Mouse (Mus musculus) hindbrain, embryonic 15.5 days (tissue): Measurements from ENCODE around the gene Wbp2. TPM values are rescaled to one million over a fixed set of nuclear protein-coding genes. Genes with fewer than 3 reads are reported as not detected.
"Not testable (repeated sequence)": the region's sequence is repeated elsewhere in the genome, so short reads cannot be mapped to it uniquely, and the experiment has no call there.

Experiments
- ATAC-seq: fragments of 200-750 bp; cut with Nextera tagmentation; 2 replicates; pipeline ENCODE4 v1.8.0; 2017; ENCODE audit warnings: low read depth, moderate number of reproducible peaks, moderate TSS enrichment; ENCODE audit not compliant: low FRiP score
- H3K27ac ChIP-seq: fragments of 300-500 bp; sonication (generic); replicated peaks from 2 replicates; pipeline ENCODE4 v1.5.1; 2015; ENCODE audit warnings: mild to moderate bottlenecking, inconsistent platforms
- H3K27me3 ChIP-seq: fragments of 300-500 bp; sonication (generic); 2 replicates; pipeline ENCODE4 v1.6.1; 2015; ENCODE audit warnings: control low read depth, inconsistent platforms
- H3K36me3 ChIP-seq: fragments of 300-500 bp; sonication (generic); 2 replicates; pipeline ENCODE4 v1.6.1; 2015; ENCODE audit warnings: control low read depth, inconsistent platforms
- H3K4me1 ChIP-seq: fragments of 300-500 bp; sonication (generic); replicated peaks from 2 replicates; pipeline ENCODE4 v1.6.1; 2015; ENCODE audit warnings: control low read depth, inconsistent platforms
- H3K4me2 ChIP-seq: fragments of 300-500 bp; sonication (generic); 2 replicates; pipeline ENCODE4 v1.6.1; 2015; ENCODE audit warnings: moderate library complexity, mild to moderate bottlenecking, inconsistent platforms
- H3K4me3 ChIP-seq: fragments of 300-500 bp; sonication (generic); 2 replicates; pipeline ENCODE4 v1.5.1; 2015; ENCODE audit warnings: mild to moderate bottlenecking, inconsistent platforms
- H3K9ac ChIP-seq: fragments of 300-500 bp; sonication (generic); 2 replicates; pipeline ENCODE4 v1.6.1; 2015; ENCODE audit warnings: inconsistent platforms
- H3K9me3 ChIP-seq: fragments of 300-500 bp; sonication (generic); 2 replicates; pipeline ENCODE4 v1.6.1; 2016; ENCODE audit warnings: control low read depth, inconsistent platforms
- WGBS: fragments of 180-500 bp; shearing (Covaris S2); methylation state at CpG from one replicate; pipeline ENCODE4 v1.1.7; 2015; 5-methylcytosine and 5-hydroxymethylcytosine counted together
- polyA plus RNA-seq: library from polyadenylated mRNA; unstranded; fragments of >200 nt; fragmentation: Nextera tagmentation; extraction: Ambion mirVana; gene quantifications from 2 replicates; pipeline ENCODE4 v1.2.1, GENCODE M21; 2015

Gene Wbp2
- polyA plus RNA-seq, 1 experiment from 2014 or later: 196 TPM

DNA sequence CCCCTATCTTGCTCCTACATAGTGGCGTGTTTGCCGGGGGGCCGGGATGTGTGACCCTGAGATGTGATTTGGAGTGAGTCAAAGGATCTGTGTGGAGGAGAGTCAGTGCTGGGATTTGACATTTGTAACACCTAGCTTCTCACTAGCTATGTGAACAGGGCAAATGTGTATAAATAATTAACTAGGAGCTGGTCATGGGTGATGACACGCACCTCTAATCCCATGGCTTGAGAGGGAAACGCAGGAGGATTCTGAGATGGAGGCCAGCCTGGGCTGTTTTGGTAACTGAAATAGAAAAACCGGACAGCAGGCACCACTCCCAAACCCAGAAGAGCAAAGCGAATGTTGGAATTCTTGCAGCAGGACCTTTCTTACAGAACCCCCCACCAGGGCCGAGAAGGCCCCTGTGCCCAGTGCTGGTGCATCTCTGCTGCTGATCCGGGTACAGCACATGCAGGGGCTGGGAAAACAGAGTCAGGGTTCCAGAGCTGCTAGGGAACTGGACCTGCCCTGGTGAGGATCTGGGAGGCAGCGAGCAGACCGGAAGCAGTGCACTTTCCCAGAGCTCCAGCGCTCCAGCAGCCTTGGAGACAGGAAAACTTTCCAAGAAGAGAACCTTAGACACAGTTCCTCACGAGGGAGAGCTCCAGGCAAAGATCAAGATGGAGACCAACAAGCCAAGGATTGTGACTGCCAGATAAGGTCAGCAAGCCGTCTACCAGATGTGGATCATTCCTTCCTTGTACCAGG lies 12.1 kb upstream of the Wbp2 start:
- Histone ChIP-seq H3K27me3 (no peaks in the 10 kb centered on the region), H3K9me3 (no peaks in the 10 kb centered on the region), H3K4me2 (no peak overlapping the region), H3K4me1 (peaks cover 17% of the 10 kb centered on the region), H3K36me3 (no peaks in the 10 kb centered on the region), H3K9ac (no peak overlapping the region), H3K27ac (no peak overlapping the region), H3K4me3 (no peak overlapping the region)
- WGBS: 75% methylated on average over 14 of the region's 14 CpGs
- no peak for ATAC-seq

DNA sequence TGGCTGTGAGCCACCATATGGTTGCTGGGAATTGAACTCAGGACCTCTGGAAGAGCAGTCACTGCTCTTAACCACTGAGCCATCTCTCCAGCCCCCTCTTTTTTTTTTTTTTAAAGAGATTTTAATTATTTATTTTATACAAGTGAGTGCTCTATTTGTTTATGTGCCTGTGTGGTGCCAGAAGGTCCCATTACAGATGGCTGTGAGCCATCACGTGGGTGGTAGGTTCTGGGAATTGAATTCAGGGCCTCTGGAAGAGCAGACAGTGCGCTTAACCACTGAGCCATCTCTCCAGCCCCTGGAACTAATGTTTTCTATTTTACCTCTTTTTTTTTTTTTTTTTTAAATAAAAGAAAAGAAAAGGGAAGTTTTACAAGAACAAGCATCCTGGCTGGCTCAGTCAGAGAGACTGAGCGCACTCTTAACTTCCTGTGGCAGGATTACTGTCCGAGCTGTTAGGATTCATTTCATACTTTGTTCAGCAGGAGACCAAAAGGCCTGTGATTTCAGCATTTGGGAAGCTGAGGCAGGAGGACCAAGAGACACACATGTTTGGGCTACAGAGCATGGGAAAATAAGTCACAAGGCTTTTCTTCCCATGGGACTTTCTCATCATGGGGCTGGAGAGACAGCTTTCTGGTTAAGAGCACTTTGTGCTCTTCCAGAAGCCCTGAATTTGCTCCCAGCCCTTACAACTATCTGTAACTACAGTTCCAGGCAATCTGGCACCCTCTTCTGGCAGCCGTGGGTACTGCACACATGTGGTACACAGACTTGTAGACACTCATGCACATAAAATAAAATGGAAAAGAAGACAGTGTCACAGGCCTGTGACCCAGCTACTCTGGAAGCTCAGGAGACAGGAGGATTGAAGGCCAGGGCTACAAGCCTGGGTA lies 9.7 kb upstream of the Wbp2 start:
- ATAC-seq: no peak
- Histone ChIP-seq H3K36me3 (no peaks in the 10 kb centered on the region), H3K4me3 (no peak overlapping the region), H3K27ac (no peak overlapping the region), H3K4me1 (no peaks in the 10 kb centered on the region), H3K9ac (no peak overlapping the region), H3K27me3 (no peaks in the 10 kb centered on the region), H3K4me2 (no peak overlapping the region), H3K9me3 (no peaks in the 10 kb centered on the region)
- 97% methylated on average over 5 of the region's 5 CpGs for WGBS

DNA sequence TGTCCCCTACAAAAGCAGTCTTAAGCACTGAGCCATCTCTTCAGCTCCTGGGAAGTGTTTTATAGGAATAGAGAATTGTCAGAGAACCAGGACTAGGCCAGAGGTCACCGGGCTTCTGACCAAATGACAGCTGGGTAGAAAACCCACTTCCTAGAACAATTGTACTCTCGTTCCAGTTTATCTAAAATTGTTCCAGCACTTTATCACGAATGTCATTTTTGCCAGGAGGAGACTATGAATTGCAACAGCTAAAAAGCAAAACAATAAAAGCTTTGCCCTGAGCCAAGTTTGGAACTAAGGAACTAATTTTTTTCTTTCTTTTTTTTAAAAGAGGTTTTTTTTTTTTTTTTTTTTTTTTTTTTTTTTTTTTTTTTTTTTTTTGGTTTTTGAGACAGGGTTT lies 8.8 kb upstream of the Wbp2 start:
- no peak overlapping the region for H3K4me3 ChIP-seq
- no peak overlapping the region for H3K9ac ChIP-seq
- no peaks in the 10 kb centered on the region for H3K9me3 ChIP-seq
- 66% methylated on average over 3 of the region's 3 CpGs for WGBS
- H3K27ac ChIP-seq: no peak overlapping the region
- no peaks in the 10 kb centered on the region for H3K27me3 ChIP-seq
- H3K36me3 ChIP-seq: no peaks in the 10 kb centered on the region
- H3K4me2 ChIP-seq: no peak overlapping the region
- no peak for ATAC-seq
- H3K4me1 ChIP-seq: no peaks in the 10 kb centered on the region

DNA sequence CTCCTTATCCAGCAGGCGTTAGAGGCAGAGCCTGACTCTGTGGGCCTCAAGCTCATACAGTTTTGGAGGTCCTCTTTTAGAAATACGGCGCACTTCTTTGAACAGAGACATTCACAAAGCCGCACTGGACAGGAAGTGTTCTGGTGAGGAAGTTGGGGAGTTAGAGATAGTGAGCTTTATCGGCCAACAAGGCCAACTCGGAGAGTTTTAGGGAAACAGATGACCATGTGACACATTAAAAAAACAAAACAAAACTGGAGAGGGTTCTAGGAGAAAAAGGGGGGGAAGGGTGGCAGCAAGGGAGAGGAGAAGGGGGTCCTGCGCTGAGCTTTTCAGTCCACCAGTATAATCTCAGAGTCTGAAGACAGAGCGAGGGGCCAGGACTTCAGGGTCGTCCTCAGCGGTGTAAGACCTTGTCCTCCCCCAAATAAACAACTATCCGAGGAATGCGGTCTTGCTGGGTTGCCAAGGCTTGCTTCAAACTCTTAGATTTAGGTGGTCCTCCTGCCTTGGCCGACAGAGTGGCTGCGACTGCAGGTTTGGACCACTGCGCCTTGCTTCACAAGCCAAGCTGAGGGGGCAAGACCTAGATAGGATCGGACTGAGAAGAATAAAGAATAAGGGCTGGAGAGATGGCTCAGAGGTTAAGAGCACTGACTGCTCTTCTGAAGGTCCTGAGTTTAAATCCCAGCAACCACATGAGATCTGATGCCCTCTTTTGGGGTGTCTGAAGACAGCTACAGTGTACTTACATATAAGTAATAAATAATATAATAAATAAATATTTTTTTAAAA lies 7.2 kb upstream of the Wbp2 start:
- no peak for ATAC-seq
- no peaks in the 10 kb centered on the region for H3K4me1 ChIP-seq
- no peak overlapping the region for H3K27ac ChIP-seq
- H3K27me3 ChIP-seq: no peaks in the 10 kb centered on the region
- H3K36me3 ChIP-seq: no peaks in the 10 kb centered on the region
- 67% methylated on average over 16 of the region's 16 CpGs for WGBS
- no peak overlapping the region for H3K4me2 ChIP-seq
- no peak overlapping the region for H3K4me3 ChIP-seq
- no peaks in the 10 kb centered on the region for H3K9me3 ChIP-seq
- H3K9ac ChIP-seq: no peak overlapping the region

DNA sequence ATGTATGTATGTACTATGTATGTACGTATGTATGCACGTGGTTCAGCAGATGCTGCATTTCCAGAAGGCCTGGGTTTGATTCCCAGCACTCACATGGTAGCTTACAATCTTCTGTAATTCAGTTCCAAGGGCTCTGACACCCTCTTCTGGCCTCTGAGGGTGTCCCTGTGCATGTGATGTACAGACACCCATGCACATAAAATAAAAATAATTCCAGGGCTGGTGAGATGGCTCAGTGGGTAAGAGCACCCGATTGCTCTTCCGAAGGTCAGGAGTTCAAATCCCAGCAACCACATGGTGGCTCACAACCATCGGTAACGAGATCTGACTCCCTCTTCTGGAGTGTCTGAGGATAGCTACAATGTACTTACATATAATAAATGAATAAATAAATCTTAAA lies 6.2 kb upstream of the Wbp2 start:
- H3K9ac ChIP-seq, ATAC-seq, H3K4me2 ChIP-seq, H3K4me1 ChIP-seq, H3K27ac ChIP-seq, H3K4me3 ChIP-seq, H3K9me3 ChIP-seq, H3K36me3 ChIP-seq, H3K27me3 ChIP-seq: not testable (repeated sequence)
- 95% methylated on average over 6 of the region's 6 CpGs for WGBS

DNA sequence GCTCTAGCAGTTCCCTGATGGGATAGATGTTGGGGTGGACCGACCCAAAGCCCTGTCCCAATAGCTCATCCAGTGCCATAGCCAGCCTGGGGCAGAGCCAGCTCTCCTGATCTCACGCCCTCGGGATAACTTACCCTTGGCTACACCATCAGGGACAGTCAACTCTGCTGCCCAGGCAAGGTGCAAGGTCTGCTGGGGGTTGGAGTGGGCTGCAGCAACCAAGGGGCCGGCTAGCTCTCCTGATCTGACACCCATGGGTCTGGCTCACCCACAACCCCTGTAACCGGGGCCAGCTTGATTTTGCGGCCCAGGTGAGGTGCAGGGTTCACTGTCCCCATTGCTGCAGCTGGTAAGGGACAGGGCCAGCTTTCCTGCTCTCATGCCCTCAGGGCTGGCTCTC lies 4.8 kb upstream of the Wbp2 start:
- 88% methylated on average over 6 of the region's 6 CpGs for WGBS
- Histone ChIP-seq H3K9me3 (no peaks in the 10 kb centered on the region), H3K4me1 (peaks cover 6% of the 10 kb centered on the region), H3K4me3 (no peak overlapping the region), H3K27me3 (no peaks in the 10 kb centered on the region), H3K4me2 (no peak overlapping the region), H3K36me3 (no peaks in the 10 kb centered on the region), H3K27ac (no peak overlapping the region), H3K9ac (no peak overlapping the region)
- ATAC-seq: no peak

DNA sequence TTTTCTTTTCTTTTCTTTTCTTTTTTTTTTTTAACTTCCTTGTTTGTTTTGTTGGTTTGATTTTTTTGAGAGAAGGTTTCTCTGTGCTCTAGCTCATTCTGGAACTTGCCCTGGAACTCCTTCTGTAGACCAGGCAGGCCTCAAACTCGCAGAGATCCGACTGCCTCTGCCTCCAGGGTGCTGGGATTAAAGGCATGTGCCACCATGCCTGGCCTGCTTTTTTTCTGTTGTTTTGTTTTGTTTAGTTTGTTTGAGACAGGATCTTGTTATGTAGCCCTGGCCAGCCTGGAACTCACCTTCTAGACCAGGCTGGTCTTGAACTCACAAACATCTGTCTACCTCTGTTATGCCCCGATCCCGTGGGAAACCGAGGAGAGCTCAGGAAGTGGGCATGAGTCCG lies 2.8 kb upstream of the Wbp2 start:
- H3K27me3 ChIP-seq: no peaks in the 10 kb centered on the region
- no peak overlapping the region for H3K27ac ChIP-seq
- no peaks in the 10 kb centered on the region for H3K9me3 ChIP-seq
- no peak overlapping the region for H3K9ac ChIP-seq
- no peak overlapping the region for H3K4me3 ChIP-seq
- 93% methylated on average over 6 of the region's 6 CpGs for WGBS
- ATAC-seq: no peak
- peaks cover 22% of the 10 kb centered on the region for H3K4me1 ChIP-seq
- H3K4me2 ChIP-seq: no peak overlapping the region
- no peaks in the 10 kb centered on the region for H3K36me3 ChIP-seq

DNA sequence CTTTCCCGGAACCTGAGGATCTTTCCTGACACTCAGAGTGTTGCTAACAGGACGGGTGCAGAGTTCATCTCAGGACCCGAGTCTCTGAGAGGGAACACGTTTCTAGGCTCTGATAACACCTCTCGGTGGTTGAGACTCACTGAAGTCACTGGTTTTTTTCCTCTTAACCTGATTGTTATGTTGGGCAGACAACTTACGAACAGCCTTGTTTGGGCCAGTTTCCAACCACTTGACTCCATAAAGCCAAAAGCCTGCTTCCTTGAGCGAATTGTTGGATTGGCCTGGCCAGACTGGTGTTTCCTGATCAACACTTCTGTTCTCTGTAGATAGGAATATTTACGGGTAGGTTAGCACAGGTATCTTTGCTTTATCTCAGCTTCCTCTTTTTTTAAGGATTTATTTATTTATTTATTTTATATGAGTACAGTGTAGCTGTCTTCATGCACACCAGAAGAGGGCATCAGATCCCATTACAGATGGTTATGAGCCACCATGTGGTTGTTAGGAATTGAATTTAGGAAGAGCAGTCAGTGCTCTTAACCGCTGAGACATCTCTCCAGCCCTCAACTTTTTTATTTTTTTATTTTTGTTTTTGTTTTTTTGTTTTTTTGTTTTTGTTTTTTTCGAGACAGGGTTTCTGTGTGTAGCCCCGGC lies 2.1 kb upstream of the Wbp2 start:
- Histone ChIP-seq H3K27ac (no peak overlapping the region), H3K4me2 (no peak overlapping the region), H3K4me1 (peaks cover 22% of the 10 kb centered on the region), H3K4me3 (no peak overlapping the region), H3K36me3 (peaks cover 3% of the 10 kb centered on the region), H3K9me3 (no peaks in the 10 kb centered on the region), H3K9ac (no peak overlapping the region), H3K27me3 (no peaks in the 10 kb centered on the region)
- ATAC-seq: no peak
- WGBS: 89% methylated on average over 11 of the region's 11 CpGs

DNA sequence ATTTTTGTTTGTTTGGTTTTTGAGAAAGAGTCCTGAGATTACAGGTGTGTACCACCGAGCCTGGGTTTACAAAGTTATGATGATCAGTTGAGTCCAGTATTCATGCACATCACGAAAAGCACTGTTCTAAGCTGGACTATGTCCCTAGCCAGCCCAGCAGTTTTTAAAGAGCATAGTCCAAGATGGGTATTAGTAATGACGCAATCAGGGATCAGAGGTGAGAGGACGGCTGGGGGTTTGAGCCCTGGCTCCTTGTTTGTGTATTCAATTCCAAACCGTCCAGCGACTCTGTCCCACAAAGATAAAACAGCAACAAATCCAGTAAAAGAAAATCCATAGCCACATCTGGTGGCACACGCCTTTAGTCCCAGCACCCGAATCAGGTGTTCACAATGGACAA lies 1.4 kb upstream of the Wbp2 start:
- H3K4me3 ChIP-seq: no peak overlapping the region
- ATAC-seq: no peak
- no peaks in the 10 kb centered on the region for H3K27me3 ChIP-seq
- H3K4me1 ChIP-seq: peaks cover 22% of the 10 kb centered on the region
- no peak overlapping the region for H3K27ac ChIP-seq
- H3K9me3 ChIP-seq: no peaks in the 10 kb centered on the region
- no peak overlapping the region for H3K9ac ChIP-seq
- H3K4me2 ChIP-seq: peak overlapping the region; percentile 72
- peaks cover 10% of the 10 kb centered on the region for H3K36me3 ChIP-seq
- WGBS: 86% methylated on average over 8 of the region's 8 CpGs

DNA sequence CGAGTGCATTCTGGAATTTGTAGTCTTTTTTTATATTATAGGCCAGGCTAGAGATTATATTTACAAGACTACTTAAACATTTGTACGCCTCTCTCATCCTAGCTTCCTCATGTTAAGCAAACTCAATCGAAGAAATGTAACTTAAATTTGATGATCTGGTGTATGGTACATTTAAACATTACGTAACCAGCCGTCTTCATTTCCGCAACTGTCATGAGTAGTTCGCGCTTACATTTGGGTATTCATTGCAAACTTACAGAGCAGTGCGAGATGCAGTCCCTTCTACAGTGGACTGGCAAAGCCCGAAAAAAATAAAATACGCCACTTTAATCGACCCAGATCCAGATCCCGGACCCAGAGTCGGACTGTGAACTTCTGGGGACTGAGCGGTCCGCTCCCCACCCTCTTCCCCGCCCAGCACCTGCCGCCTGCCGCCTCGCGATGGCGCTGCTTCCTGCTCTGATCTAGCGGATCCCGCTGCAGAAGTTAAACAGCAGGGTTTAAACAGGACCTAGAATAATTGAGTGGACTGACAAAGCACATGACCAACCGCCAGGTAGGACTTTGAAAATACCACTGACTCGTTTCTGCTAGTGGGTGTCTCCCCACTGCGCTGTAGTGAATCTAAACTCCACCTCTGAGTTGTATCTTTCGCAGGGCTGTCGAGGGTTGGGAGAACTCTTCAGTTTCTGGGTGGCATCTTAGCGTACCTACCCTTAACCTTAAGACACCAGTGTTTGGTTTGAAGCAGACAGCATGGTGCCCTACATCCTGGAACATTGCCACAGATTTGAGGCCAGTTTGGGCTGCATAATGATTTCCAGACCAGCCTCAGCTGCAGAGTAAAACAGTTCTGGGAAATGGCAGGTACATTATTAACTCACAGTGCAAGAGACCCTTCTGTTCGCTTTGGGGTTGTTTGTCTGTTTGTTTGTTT lies 667 bp upstream of the Wbp2 start:
- Histone ChIP-seq H3K27ac (peak overlapping the region; percentile 71), H3K36me3 (peaks cover 14% of the 10 kb centered on the region), H3K4me3 (peak overlapping the region; percentile 59), H3K9ac (peak overlapping the region; percentile 44), H3K4me2 (peak overlapping the region; percentile 72), H3K9me3 (no peaks in the 10 kb centered on the region), H3K27me3 (no peaks in the 10 kb centered on the region), H3K4me1 (peaks cover 22% of the 10 kb centered on the region)
- WGBS: 4% methylated on average over 31 of the region's 31 CpGs
- peak; percentile 55 for ATAC-seq

DNA sequence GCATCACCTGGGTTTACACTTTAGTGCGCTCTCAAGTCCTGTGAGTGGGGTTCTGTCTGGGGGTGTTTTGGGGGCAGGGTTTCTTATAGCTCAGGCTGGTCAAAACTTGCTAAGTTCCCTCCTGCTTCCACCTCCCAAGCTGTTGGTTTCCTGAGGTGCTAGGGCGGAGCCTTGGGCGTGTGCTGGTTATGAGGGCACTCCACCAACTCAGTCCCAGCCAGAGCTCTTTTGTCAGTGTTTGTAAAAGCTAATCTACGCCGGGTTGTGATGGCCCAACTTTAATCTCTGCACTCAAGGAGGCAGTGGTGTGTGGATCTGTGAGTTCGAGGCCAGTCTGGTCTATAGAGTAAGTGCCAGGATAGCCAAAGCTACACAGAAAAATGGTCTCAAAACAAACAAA lies 2.6 kb downstream of the Wbp2 start:
- Histone ChIP-seq H3K27ac (no peak overlapping the region), H3K27me3 (no peaks in the 10 kb centered on the region), H3K9me3 (no peaks in the 10 kb centered on the region), H3K4me3 (no peak overlapping the region), H3K4me2 (no peak overlapping the region), H3K9ac (no peak overlapping the region), H3K4me1 (peaks cover 22% of the 10 kb centered on the region), H3K36me3 (peaks cover 38% of the 10 kb centered on the region)
- no peak for ATAC-seq
- WGBS: 97% methylated on average over 6 of the region's 6 CpGs
